Mouse (Mus musculus): ENCODE results near the gene Slc3a2. TPM values are rescaled to one million over a fixed set of nuclear protein-coding genes. Genes with fewer than 3 reads are reported as not detected.
A peak's percentile ranks its signal among the peaks of the same experiment; 100 is the strongest.

Slc3a2 gene
- total and polyA plus RNA-seq, 3 experiments: 269 to 478 (median 284) TPM

DNA sequence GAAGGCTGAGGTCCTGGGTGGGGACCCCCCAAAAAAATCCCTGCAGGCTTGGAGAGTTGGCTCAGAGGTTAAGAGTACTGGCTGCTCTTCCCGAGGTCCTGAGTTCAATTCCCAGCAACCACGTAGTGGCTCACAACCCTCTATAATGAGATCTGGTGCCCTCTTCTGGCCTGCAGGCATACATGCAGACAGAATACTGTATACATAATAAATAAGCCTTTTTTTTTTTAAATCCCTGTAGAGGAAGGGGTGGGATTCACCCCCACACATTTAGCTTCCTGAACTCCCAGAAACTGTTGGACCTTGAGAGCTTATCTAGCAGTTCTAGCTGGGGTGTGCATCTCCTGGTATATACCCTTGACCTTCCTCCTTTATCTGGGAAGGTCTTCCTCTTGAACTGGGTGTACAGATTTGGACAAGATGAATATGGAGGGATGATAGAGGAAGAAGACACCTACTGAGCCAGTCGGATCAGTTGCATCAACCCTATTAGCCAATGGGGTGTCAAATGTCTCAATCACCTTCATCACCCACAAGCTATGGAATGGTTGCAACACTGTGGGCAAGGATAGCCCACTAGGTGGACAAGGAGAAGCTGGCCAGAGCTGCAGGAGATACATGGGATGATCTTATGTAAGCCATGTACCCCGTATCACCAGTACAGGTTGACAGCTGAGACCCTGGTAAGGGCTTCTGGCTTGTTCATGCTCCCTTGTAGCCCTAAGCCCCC is 41.4 kb downstream of the Slc3a2 start:
- in situ Hi-C loops (cut with MboI; ENCODE audit: low pct_ligation_motif_present, low pct_unique_long_range_greater_than_20kb, low sequenced_read_pairs): no loop called here
- H3K27me3 ChIP-seq (replicated peaks): no peaks in the 10 kb centered on the region
- H3K79me2 ChIP-seq (replicated peaks; ENCODE audit: control insufficient read depth, extremely low read depth, insufficient read depth, poor library complexity, severe bottlenecking): no peaks in the 10 kb centered on the region
- no peak overlapping the region for H3K4me2 ChIP-seq (ENCODE audit: insufficient read depth, low read depth, poor library complexity, severe bottlenecking)
- dilution Hi-C loops (cut with MboI; ENCODE audit: extremely low pct_ligation_motif_present, extremely low pct_unique_long_range_greater_than_20kb, low sequenced_read_pairs): loop anchor here (25.0 kb wide), 1 partner anchor 94 kb away; the partner anchor contains the start of gene Slc22a8
- TF ChIP-seq JUND (conservative IDR thresholded peaks at IDR 0.05; ENCODE audit: low read depth, low read length) (no peak), CTCF (conservative IDR thresholded peaks at IDR 0.05 in 1 of 2, IDR thresholded peaks at IDR 0.05 in 1 of 2; ENCODE audit: low read depth in 2 of 2, low read length in 2 of 2) (peak in 1 of 2 experiments; percentile 35; a peak in 2 of 4 replicates)
- H3K36me3 ChIP-seq (replicated peaks in 1 of 2; ENCODE audit: control insufficient read depth in 1 of 2, insufficient read depth in 1 of 2, low read length in 1 of 2): no peaks in the 10 kb centered on the region
- no peak overlapping the region for H3K27ac ChIP-seq (ENCODE audit: insufficient read depth, low read depth)
- H3K4me3 ChIP-seq (replicated peaks in 1 of 3; ENCODE audit: low read depth in 2 of 3, low read length in 2 of 3, poor library complexity in 1 of 3): no peak overlapping the region
- H3K9me3 ChIP-seq (replicated peaks; ENCODE audit: low read length): no peaks in the 10 kb centered on the region
- no peak for DNase-seq (ENCODE audit: extremely low read depth)
- H3K9ac ChIP-seq (ENCODE audit: insufficient read depth, low read depth): no peak overlapping the region
- H3K4me1 ChIP-seq (ENCODE audit: control insufficient read depth in 1 of 2, insufficient read depth in 2 of 2): peaks cover 0 to 5% of the 10 kb centered on the region in 2 experiments; a peak in 2 of 4 replicates

DNA sequence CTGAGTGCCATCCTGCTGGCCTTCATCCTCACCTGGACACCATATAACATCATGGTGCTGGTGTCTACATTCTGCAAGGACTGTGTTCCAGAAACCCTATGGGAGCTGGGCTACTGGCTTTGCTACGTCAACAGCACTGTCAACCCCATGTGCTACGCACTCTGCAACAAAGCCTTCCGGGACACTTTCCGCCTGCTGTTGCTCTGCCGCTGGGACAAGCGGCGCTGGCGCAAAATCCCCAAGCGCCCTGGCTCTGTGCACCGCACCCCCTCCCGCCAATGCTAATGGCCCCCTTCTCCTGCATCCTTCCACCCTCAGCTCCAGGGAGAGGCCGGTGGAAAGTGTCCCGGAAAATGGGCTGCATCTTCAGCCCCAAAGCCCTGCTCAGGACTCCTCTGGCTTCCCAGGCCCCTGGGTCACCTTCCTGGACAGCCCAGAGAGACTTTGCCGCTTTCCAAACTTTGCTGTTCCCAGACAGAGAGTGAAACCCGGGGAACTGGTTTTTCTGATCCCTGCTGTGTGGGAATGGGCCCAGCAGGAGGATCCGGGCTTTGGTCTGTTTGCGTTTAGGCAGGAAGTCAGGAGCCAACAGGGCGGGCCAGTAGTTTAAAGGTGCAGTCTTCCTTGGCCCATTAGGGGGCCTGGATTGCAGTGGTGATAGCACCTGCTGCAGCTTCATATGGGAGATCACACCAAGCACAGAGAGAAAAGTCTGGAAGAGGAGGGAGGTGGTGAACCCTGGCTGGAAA is 44.0 kb downstream of the Slc3a2 start:
- Histone ChIP-seq H3K4me2 (ENCODE audit: insufficient read depth, low read depth, poor library complexity, severe bottlenecking) (no peak overlapping the region), H3K27ac (ENCODE audit: insufficient read depth, low read depth) (no peak overlapping the region), H3K36me3 (replicated peaks in 1 of 2; ENCODE audit: control insufficient read depth in 1 of 2, insufficient read depth in 1 of 2, low read length in 1 of 2) (no peaks in the 10 kb centered on the region), H3K79me2 (replicated peaks; ENCODE audit: control insufficient read depth, extremely low read depth, insufficient read depth, poor library complexity, severe bottlenecking) (no peaks in the 10 kb centered on the region), H3K9ac (ENCODE audit: insufficient read depth, low read depth) (no peak overlapping the region), H3K4me1 (ENCODE audit: control insufficient read depth in 1 of 2, insufficient read depth in 2 of 2) (peaks cover 0 to 5% of the 10 kb centered on the region in 2 experiments; a peak in 2 of 4 replicates), H3K4me3 (replicated peaks in 1 of 3; ENCODE audit: low read depth in 2 of 3, low read length in 2 of 3, poor library complexity in 1 of 3) (no peak overlapping the region), H3K9me3 (replicated peaks; ENCODE audit: low read length) (no peaks in the 10 kb centered on the region), H3K27me3 (replicated peaks) (no peaks in the 10 kb centered on the region)
- in situ Hi-C loops (cut with MboI; ENCODE audit: low pct_ligation_motif_present, low pct_unique_long_range_greater_than_20kb, low sequenced_read_pairs) (loop anchor here (10.0 kb wide), 1 partner anchor 84 kb away; the partner anchor contains the start of gene Slc22a8), dilution Hi-C loops (cut with MboI; ENCODE audit: extremely low pct_ligation_motif_present, extremely low pct_unique_long_range_greater_than_20kb, low sequenced_read_pairs) (loop anchor here (25.0 kb wide), 1 partner anchor 92 kb away; the partner anchor contains the start of gene Slc22a8)
- no peak for DNase-seq (ENCODE audit: extremely low read depth)
- TF ChIP-seq MXI1 (IDR thresholded peaks at IDR 0.05; ENCODE audit: low read depth, low read length): no peak
- TF ChIP-seq NRF1 (IDR thresholded peaks at IDR 0.05; ENCODE audit: low read depth, low read length): no peak
- no peak for TF ChIP-seq MYC (IDR thresholded peaks at IDR 0.05; ENCODE audit: low read depth, low read length)
- TF ChIP-seq ETS1 (conservative IDR thresholded peaks at IDR 0.05; ENCODE audit: low read depth, low read length): no peak
- no peak for TF ChIP-seq IRF4 (IDR thresholded peaks at IDR 0.05; ENCODE audit: low read depth, low read length)
- TF ChIP-seq UBTF (IDR thresholded peaks at IDR 0.05; ENCODE audit: low read depth, low read length): no peak
- TF ChIP-seq JUND (conservative IDR thresholded peaks at IDR 0.05; ENCODE audit: low read depth, low read length): no peak
- no peak for TF ChIP-seq POLR2A (IDR thresholded peaks at IDR 0.05; ENCODE audit: low read depth, low read length)
- no peak for TF ChIP-seq RAD21 (IDR thresholded peaks at IDR 0.05; ENCODE audit: low read depth, low read length)
- TF ChIP-seq JUN (IDR thresholded peaks at IDR 0.05; ENCODE audit: insufficient read depth, low read depth, low read length): no peak
- no peak for TF ChIP-seq PAX5 (IDR thresholded peaks at IDR 0.05; ENCODE audit: low read length)
- TF ChIP-seq RCOR1 (conservative IDR thresholded peaks at IDR 0.05; ENCODE audit: low read depth, low read length): no peak
- TF ChIP-seq POLR2AphosphoS2 (IDR thresholded peaks at IDR 0.05; ENCODE audit: low read depth, low read length): no peak
- TF ChIP-seq USF2 (conservative IDR thresholded peaks at IDR 0.05; ENCODE audit: low read depth, low read length): no peak
- no peak for TF ChIP-seq ZNF384 (IDR thresholded peaks at IDR 0.05; ENCODE audit: low read depth, low read length)
- no peak for TF ChIP-seq GABPA (IDR thresholded peaks at IDR 0.05; ENCODE audit: insufficient replicate concordance, low read depth, low read length)
- no peak for TF ChIP-seq CHD1 (IDR thresholded peaks at IDR 0.05; ENCODE audit: low read depth, low read length)
- no peak for TF ChIP-seq ZC3H11A (IDR thresholded peaks at IDR 0.05; ENCODE audit: low read depth, low read length)
- no peak for TF ChIP-seq MEF2A (IDR thresholded peaks at IDR 0.05; ENCODE audit: borderline replicate concordance, low read depth, low read length)
- no peak for TF ChIP-seq EP300 (IDR thresholded peaks at IDR 0.05; ENCODE audit: low read length)

All from CH12.LX (cell line).